Mouse (Mus musculus) cerebellum, adult 2 months (tissue): ENCODE measurements around the gene 2010300C02Rik. TPM values are rescaled to one million over a fixed set of nuclear protein-coding genes. Genes with fewer than 3 reads are reported as not detected.

Experiments used
- DNase-seq, 2 experiments: peaks; one replicate each; pipeline ENCODE4 v3.0.0; 2021
- H3K27ac ChIP-seq: fragments of 200-500 bp; 2 replicates; pipeline ENCODE4 v1.5.1; 2012; ENCODE audit warnings: low read length, control low read depth, inconsistent platforms; ENCODE audit not compliant: insufficient read depth
- H3K27me3 ChIP-seq: fragments of 200-500 bp; 2 replicates; pipeline ENCODE4 v1.6.1; 2012; ENCODE audit warnings: inconsistent platforms, mild to moderate bottlenecking, low read length, moderate library complexity; ENCODE audit not compliant: control insufficient read depth, insufficient read depth
- H3K4me1 ChIP-seq: fragments of 200-500 bp; 2 replicates; pipeline ENCODE4 v1.6.1; 2011; ENCODE audit warnings: low read length; ENCODE audit not compliant: control insufficient read depth, insufficient read depth
- H3K4me3 ChIP-seq: fragments of 200-500 bp; replicated peaks from 2 replicates; pipeline ENCODE3; 2011; ENCODE audit warnings: mild to moderate bottlenecking, low read depth, low read length, control low read depth; ENCODE audit not compliant: insufficient read depth
- CTCF ChIP-seq: fragments of 200-500 bp; IDR thresholded peaks from 2 replicates; pipeline ENCODE4 v1.5.1; 2011; ENCODE audit warnings: low read depth, mild to moderate bottlenecking, control low read depth, low read length, moderate library complexity, borderline replicate concordance; ENCODE audit not compliant: insufficient read depth
- POLR2A ChIP-seq: fragments of 200-500 bp; IDR thresholded peaks from 2 replicates; pipeline ENCODE4 v1.6.1; 2011; ENCODE audit warnings: low read length, control low read depth, borderline replicate concordance; ENCODE audit not compliant: insufficient read depth
- WGBS: fragments of 180-500 bp; shearing (Covaris S2); methylation state at CpG from one replicate; pipeline ENCODE4 v1.1.7; 2018; 5-methylcytosine and 5-hydroxymethylcytosine counted together
- polyA plus RNA-seq: library from polyadenylated mRNA; depleted of rRNA; stranded (reverse); fragments of >200 nt; gene quantifications from 2 replicates; pipeline ENCODE4 v1.2.3, GENCODE M21; 2012

2010300C02Rik gene
- polyA plus RNA-seq, 1 experiment, result 21.7 TPM

GRCm38 (mm10) chr1:37708270-37708955 is 11.5 kb downstream of the 2010300C02Rik start:
- H3K4me3 ChIP-seq, result no peak overlapping the region
- 48% methylated on average over 6 of the region's 6 CpGs for WGBS
- H3K27ac ChIP-seq, result no peak overlapping the region
- H3K27me3 ChIP-seq, result no peaks in the 10 kb centered on the region
- TF ChIP-seq CTCF (no peak), POLR2A (no peak)
- peaks cover 4% of the 10 kb centered on the region for H3K4me1 ChIP-seq
- DNase-seq, result no peak

DNA sequence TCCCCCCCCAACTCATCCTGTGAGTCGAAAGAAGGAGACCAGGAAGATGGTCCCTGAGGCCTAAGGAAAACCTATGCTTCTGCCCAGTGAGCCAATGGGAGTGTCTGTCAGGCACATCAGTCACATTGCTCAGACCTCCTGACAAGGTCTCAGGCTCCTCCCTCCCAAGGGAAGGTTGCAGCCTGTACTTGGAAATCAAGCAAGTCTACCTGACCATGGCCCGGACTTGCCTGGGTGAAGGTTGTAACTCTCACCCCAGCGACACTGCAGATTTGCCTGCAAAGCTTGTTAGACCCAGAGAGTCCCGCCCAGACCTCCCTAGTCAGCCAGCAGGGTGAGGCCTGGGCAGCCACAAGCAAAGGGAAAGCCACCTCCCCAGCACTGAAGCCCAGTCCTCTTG is 17.6 kb downstream of the 2010300C02Rik start:
- H3K27ac ChIP-seq, result no peak overlapping the region
- no peak for DNase-seq
- 83% methylated on average over 4 of the region's 4 CpGs for WGBS
- H3K4me1 ChIP-seq, result peaks cover 14% of the 10 kb centered on the region
- no peaks in the 10 kb centered on the region for H3K27me3 ChIP-seq
- H3K4me3 ChIP-seq, result no peak overlapping the region
- TF ChIP-seq CTCF, result no peak

DNA sequence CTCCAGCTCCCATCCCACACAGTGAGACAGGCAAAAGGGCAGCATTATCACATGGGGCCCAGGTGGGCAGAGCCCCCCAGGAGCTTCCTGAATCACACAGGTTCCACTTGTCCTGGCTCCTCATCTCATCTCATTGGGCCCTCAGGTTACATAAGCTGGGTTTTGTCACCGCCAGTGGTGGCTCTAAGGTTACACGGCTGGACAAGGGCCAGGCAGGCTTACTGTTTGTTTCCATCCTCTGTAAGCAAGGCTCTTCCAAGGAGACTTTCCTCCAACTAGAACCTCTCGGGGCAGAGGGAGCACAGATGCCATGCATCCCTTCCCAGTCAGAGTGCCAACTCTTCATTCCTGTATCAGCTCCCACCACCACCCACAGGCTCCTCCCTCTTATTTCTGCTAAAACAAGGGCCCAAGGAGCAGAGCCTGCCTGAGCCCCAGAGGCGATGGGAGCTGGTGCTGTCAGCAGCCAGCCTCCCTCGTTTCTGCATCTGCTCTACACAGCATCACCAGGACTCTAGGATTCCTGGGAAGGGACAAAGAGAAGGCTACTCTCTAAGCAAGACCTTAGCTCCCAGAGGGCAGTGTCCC is 20.9 kb downstream of the 2010300C02Rik start:
- Histone ChIP-seq H3K4me3 (no peak overlapping the region), H3K4me1 (peaks cover 35% of the 10 kb centered on the region), H3K27me3 (no peaks in the 10 kb centered on the region), H3K27ac (no peak overlapping the region)
- no peak for DNase-seq
- TF ChIP-seq POLR2A, result no peak
- TF ChIP-seq CTCF, result no peak
- 52% methylated on average over 5 of the region's 5 CpGs for WGBS

DNA sequence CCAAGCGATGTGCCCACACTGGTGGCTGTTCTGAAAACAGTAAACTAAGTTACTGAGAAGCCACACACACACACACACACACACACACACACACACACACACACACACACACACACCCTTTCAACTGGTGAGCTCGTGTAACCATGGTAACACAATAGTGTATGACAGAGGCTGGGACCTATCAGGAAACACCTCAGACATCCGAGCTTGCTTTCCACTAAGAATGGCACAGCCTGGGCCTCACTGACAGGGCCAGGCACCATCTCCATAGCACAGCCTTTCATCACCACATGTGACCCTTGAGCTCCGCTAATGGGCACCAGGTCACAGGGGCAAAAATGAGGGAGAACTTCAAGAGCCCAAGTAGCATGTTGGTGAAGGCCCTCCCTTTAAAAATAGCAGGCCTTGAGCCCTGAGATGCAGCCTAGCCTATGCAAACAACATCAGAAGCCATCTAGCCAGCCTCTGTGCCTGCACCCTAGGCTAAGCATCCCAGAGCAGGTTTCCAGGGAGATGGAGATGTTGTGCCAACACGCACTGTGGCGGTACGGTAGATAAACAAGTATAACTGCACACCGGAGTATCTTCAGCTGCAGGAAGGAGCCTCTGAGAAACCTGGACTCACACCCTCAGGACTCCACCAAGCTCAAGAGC is 21.6 kb downstream of the 2010300C02Rik start:
- TF ChIP-seq POLR2A, result no peak
- TF ChIP-seq CTCF, result no peak
- Histone ChIP-seq H3K4me3 (no peak overlapping the region), H3K27me3 (no peaks in the 10 kb centered on the region), H3K4me1 (peaks cover 37% of the 10 kb centered on the region), H3K27ac (no peak overlapping the region)
- WGBS, result 68% methylated on average over 8 of the region's 8 CpGs
- DNase-seq, result no peak

DNA sequence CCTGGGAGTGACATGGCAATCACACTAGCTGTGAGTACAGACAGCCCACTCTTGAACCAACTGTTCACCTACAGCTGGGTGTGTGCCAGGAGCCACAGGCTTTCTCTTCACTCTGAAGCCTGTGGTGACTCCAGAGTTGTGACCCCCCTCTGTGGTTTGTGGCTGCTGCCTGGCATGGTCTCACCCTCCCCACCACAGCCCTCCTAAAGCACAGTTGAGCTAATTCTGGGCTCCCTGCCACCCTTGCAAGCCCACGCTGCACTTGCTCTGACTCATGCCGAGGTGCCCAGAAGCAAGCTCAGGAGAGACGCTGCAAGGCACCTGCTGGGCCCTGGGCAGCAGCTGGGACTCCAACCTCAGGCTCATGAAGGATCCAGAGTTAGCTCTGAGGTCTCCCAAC is 23.0 kb downstream of the 2010300C02Rik start:
- peak; percentile 45 to 57 for DNase-seq
- TF ChIP-seq POLR2A, result no peak
- no peak for TF ChIP-seq CTCF
- no peak overlapping the region for H3K27ac ChIP-seq
- peaks cover 37% of the 10 kb centered on the region for H3K4me1 ChIP-seq
- 4% methylated on average over 3 of the region's 3 CpGs for WGBS
- no peak overlapping the region for H3K4me3 ChIP-seq
- no peaks in the 10 kb centered on the region for H3K27me3 ChIP-seq

DNA sequence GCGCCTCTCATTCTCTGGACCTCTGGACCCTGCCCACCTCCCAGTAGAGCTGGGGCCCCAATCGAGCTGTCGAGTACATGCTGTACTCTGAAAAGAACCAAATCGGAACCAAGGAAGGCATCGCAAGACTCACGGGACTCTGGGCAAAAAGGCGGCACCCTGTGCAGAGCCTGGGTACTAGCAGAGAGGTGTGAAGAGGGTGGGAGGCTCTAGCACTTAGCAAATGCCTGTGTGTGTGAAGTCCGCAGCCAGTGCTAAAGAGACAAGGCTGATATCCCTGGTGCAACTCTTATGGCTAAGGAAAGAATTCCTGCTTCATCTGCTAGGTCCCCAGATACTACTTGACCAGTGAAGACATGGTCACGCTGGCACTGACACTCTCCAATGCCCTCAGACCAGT is 24.2 kb downstream of the 2010300C02Rik start:
- H3K27me3 ChIP-seq, result no peaks in the 10 kb centered on the region
- WGBS, result 91% methylated on average over 9 of the region's 9 CpGs
- no peak overlapping the region for H3K27ac ChIP-seq
- no peak for TF ChIP-seq CTCF
- H3K4me3 ChIP-seq, result no peak overlapping the region
- DNase-seq, result no peak
- H3K4me1 ChIP-seq, result peaks cover 37% of the 10 kb centered on the region

DNA sequence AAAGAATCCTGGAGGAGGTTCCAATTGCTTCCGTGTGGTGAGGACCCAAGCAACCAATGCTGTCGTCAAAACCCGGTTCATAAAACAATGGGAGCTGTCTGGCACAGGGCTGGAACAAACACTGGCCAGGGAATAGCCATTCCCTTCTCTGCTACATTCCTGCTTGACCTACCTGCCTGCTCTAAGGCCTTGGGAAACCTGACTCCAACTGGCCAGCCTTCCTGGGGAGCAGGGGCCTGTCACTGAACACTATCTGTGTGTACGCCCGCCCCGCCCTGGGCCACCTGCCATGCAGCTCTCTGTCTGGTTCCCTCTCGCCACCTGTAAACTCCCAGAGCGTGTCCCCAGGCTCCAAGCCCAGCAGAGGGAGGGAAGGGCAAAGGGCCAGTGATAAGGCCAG is 25.5 kb downstream of the 2010300C02Rik start:
- no peak overlapping the region for H3K4me3 ChIP-seq
- peak; percentile 71 to 77 for DNase-seq
- TF ChIP-seq POLR2A, result no peak
- TF ChIP-seq CTCF, result no peak
- peaks cover 37% of the 10 kb centered on the region for H3K4me1 ChIP-seq
- 5% methylated on average over 8 of the region's 8 CpGs for WGBS
- H3K27ac ChIP-seq, result peak overlapping the region; percentile 22
- no peaks in the 10 kb centered on the region for H3K27me3 ChIP-seq

- Histone ChIP-seq H3K27ac (no peak overlapping the region), H3K4me1 (peaks cover 16% of the 10 kb centered on the region), H3K27me3 (no peaks in the 10 kb centered on the region), H3K4me3 (no peak overlapping the region)
- TF ChIP-seq POLR2A (no peak), CTCF (no peak)
- 72% methylated on average over 8 of the region's 8 CpGs for WGBS
- no peak for DNase-seq
These were observed 28.7 kb downstream of the 2010300C02Rik start for GRCm38 (mm10) chr1:37691179-37691578.
